Mouse (Mus musculus): Measurements from ENCODE around the gene Atg5. TPM values are rescaled to one million over a fixed set of nuclear protein-coding genes. Genes with fewer than 3 reads are reported as not detected.
"Not testable (repeated sequence)": the region's sequence is repeated elsewhere in the genome, so short reads cannot be mapped to it uniquely, and the experiment has no call there.

The Atg5 gene
- total RNA-seq (2022), result 10 to 100 TPM in 3 of 4 experiments, 1 to 10 TPM in 1; 8.8 to 13.3 (median 11.4) TPM

GRCm38 (mm10) chr10:44268145-44268860, at the start of gene Atg5:
TSS of gene Atg5 (plus strand) at chr10:44268358.
- DNase-seq (ENCODE audit: low spot score in 2 of 2), result peak; percentile 97

- DNase-seq (ENCODE audit: low spot score in 2 of 2), result not testable (repeated sequence)
These were observed 49.1 kb upstream of the Atg5 start for GRCm38 (mm10) chr10:44219073-44219472.

GRCm38 (mm10) chr10:44224345-44224744, 43.8 kb upstream of the Atg5 start:
- no peak for DNase-seq (ENCODE audit: low spot score in 2 of 2)

GRCm38 (mm10) chr10:44233351-44233750, 34.8 kb upstream of the Atg5 start:
- not testable (repeated sequence) for DNase-seq (ENCODE audit: low spot score in 2 of 2)

GRCm38 (mm10) chr10:44235298-44235697, 32.9 kb upstream of the Atg5 start:
- not testable (repeated sequence) for DNase-seq (ENCODE audit: low spot score in 2 of 2)

- DNase-seq (ENCODE audit: low spot score in 2 of 2), result no peak
These were observed 11.5 kb upstream of the Atg5 start for GRCm38 (mm10) chr10:44256624-44257023.

- DNase-seq (ENCODE audit: low spot score in 2 of 2), result no peak
These were observed 2.3 kb upstream of the Atg5 start for GRCm38 (mm10) chr10:44265835-44266234.

GRCm38 (mm10) chr10:44266561-44266960, 1.6 kb upstream of the Atg5 start:
- no peak for DNase-seq (ENCODE audit: low spot score in 2 of 2)

- DNase-seq (ENCODE audit: low spot score in 2 of 2), result no peak
These were observed 574 bp upstream of the Atg5 start for GRCm38 (mm10) chr10:44267426-44268142.

GRCm38 (mm10) chr10:44269211-44269610, 1.1 kb downstream of the Atg5 start:
- DNase-seq (ENCODE audit: low spot score in 2 of 2), result no peak

GRCm38 (mm10) chr10:44282323-44282722, 14.2 kb downstream of the Atg5 start:
- DNase-seq (ENCODE audit: low spot score in 2 of 2), result no peak

- no peak for DNase-seq (ENCODE audit: low spot score in 2 of 2)
These were observed 16.9 kb downstream of the Atg5 start for GRCm38 (mm10) chr10:44285106-44285505.

GRCm38 (mm10) chr10:44285935-44286334, 17.8 kb downstream of the Atg5 start:
- DNase-seq (ENCODE audit: low spot score in 2 of 2), result no peak

GRCm38 (mm10) chr10:44290876-44291275, 22.7 kb downstream of the Atg5 start:
- DNase-seq (ENCODE audit: low spot score in 2 of 2), result no peak

- no peak for DNase-seq (ENCODE audit: low spot score in 2 of 2)
These were observed 24.0 kb downstream of the Atg5 start for GRCm38 (mm10) chr10:44292205-44292604.

- no peak for DNase-seq (ENCODE audit: low spot score in 2 of 2)
These were observed 31.0 kb downstream of the Atg5 start for GRCm38 (mm10) chr10:44299165-44299564.

- DNase-seq (ENCODE audit: low spot score in 2 of 2), result no peak
These were observed 31.9 kb downstream of the Atg5 start for GRCm38 (mm10) chr10:44300078-44300477.

GRCm38 (mm10) chr10:44303648-44304329, 35.6 kb downstream of the Atg5 start:
- DNase-seq (ENCODE audit: low spot score in 2 of 2), result no peak

GRCm38 (mm10) chr10:44304330-44304717, 36.2 kb downstream of the Atg5 start:
- DNase-seq (ENCODE audit: low spot score in 2 of 2), result no peak

- DNase-seq (ENCODE audit: low spot score in 2 of 2), result no peak
These were observed 36.7 kb downstream of the Atg5 start for GRCm38 (mm10) chr10:44304845-44305244.

GRCm38 (mm10) chr10:44306308-44306707, 38.1 kb downstream of the Atg5 start:
- no peak for DNase-seq (ENCODE audit: low spot score in 2 of 2)

GRCm38 (mm10) chr10:44308280-44308679, 40.1 kb downstream of the Atg5 start:
- DNase-seq (ENCODE audit: low spot score in 2 of 2), result no peak

Measured in gastrocnemius, adult 8-10 months (tissue).